Mouse (Mus musculus) heart, postnatal 0 days (tissue): ENCODE measurements around the gene Wdfy2.

Source experiments
- CTCF ChIP-seq: IDR thresholded peaks from 2 replicates; pipeline ENCODE4 v1.5.1; 2016; ENCODE audit warnings: antibody characterized with exemption, control low read depth, low read depth
- EP300 ChIP-seq: IDR thresholded peaks from 2 replicates; pipeline ENCODE4 v1.6.1; 2016; ENCODE audit warnings: antibody characterized with exemption, low read depth

DNA sequence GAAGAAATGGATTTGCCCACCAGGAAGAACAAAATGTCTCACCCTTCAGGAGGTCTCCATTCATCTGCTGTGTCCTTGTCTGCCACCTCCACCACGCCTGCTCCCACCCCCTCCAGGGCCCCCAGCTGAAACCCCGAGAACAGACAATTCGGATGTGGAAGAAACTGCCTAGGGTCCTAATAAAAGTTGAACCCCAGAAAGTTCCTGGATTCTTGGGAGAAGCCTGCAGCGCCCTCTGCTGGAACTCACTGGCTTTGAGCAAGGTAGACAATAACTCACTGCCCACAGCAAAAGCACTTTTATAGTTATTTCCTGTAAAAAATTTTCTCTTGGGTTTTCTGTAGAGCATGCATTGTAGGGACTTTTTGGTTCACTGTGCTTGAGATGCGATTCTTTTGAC is 137.6 kb downstream of the Wdfy2 start:
- TF ChIP-seq CTCF (peak; percentile 65), EP300 (no peak)
